Mouse (Mus musculus) megakaryocyte, embryonic 14.5 days (primary cell): ENCODE results near the gene Foxo6.

Experiments used
- FLI1 ChIP-seq: IDR thresholded peaks from 2 replicates; pipeline ENCODE4 v1.6.1; 2012; ENCODE audit warnings: low read length, inconsistent platforms, mixed read lengths
- GATA1 ChIP-seq: IDR thresholded peaks from 3 replicates; pipeline ENCODE4 v1.6.1; 2012; ENCODE audit warnings: mixed read lengths, low read length, inconsistent platforms, borderline replicate concordance

- TF ChIP-seq GATA1 (no peak), FLI1 (no peak)
These were observed 61.9 kb downstream of the Foxo6 start for GRCm38 (mm10) chr4:120225135-120225780.
